Mouse (Mus musculus) hindbrain, embryonic 16.5 days (tissue): ENCODE data around the gene Mrtfa. TPM values are rescaled to one million over a fixed set of nuclear protein-coding genes. Genes with fewer than 3 reads are reported as not detected.

ENCODE experiments used
- ATAC-seq: fragments of 200-750 bp; cut with Nextera tagmentation; 2 replicates; pipeline ENCODE4 v1.8.0; 2017; ENCODE audit warnings: moderate TSS enrichment, moderate library complexity
- H3K27ac ChIP-seq: fragments of 300-500 bp; sonication (generic); 2 replicates; pipeline ENCODE4 v1.5.1; 2014; ENCODE audit warnings: low read depth, mild to moderate bottlenecking, control low read depth, low read length, moderate library complexity
- H3K27me3 ChIP-seq: fragments of 300-500 bp; sonication (generic); replicated peaks from 2 replicates; pipeline ENCODE4 v1.6.1; 2014; ENCODE audit warnings: low read length; ENCODE audit not compliant: control insufficient read depth, insufficient read depth
- H3K36me3 ChIP-seq: fragments of 300-500 bp; sonication (generic); 2 replicates; pipeline ENCODE4 v1.6.1; 2014; ENCODE audit warnings: mild to moderate bottlenecking, low read length, moderate library complexity, mixed read lengths; ENCODE audit not compliant: control insufficient read depth, insufficient read depth
- H3K4me1 ChIP-seq: fragments of 300-500 bp; sonication (generic); 2 replicates; pipeline ENCODE4 v1.6.1; 2014; ENCODE audit warnings: low read depth, low read length; ENCODE audit not compliant: control insufficient read depth, insufficient read depth
- H3K4me2 ChIP-seq: fragments of 300-500 bp; sonication (generic); 2 replicates; pipeline ENCODE4 v1.6.1; 2014; ENCODE audit warnings: mild to moderate bottlenecking, low read length, control low read depth, moderate library complexity
- H3K4me3 ChIP-seq: fragments of 300-500 bp; sonication (generic); 2 replicates; pipeline ENCODE4 v1.5.1; 2014; ENCODE audit warnings: mild to moderate bottlenecking, low read length, control low read depth, moderate library complexity
- H3K9ac ChIP-seq: fragments of 300-500 bp; sonication (generic); 2 replicates; pipeline ENCODE4 v1.6.1; 2014; ENCODE audit warnings: low read depth, mild to moderate bottlenecking, control low read depth, low read length, moderate library complexity
- H3K9me3 ChIP-seq: fragments of 300-500 bp; sonication (generic); 2 replicates; pipeline ENCODE4 v1.6.1; 2014; ENCODE audit warnings: mild to moderate bottlenecking, low read length, moderate library complexity; ENCODE audit not compliant: control insufficient read depth
- WGBS: fragments of 180-500 bp; shearing (Covaris S2); extraction: QIAGEN DNeasy Blood & Tissue Kit; methylation state at CpG from one replicate; pipeline ENCODE4 v1.1.7; 2014; 5-methylcytosine and 5-hydroxymethylcytosine counted together
- polyA plus RNA-seq: library from polyadenylated mRNA; unstranded; fragments of >200 nt; fragmentation: Nextera tagmentation; extraction: Ambion mirVana; gene quantifications from 2 replicates; pipeline ENCODE4 v1.2.1, GENCODE M21; 2015

Gene Mrtfa
- polyA plus RNA-seq, 1 experiment from 2014 or later, result 24.1 TPM

DNA sequence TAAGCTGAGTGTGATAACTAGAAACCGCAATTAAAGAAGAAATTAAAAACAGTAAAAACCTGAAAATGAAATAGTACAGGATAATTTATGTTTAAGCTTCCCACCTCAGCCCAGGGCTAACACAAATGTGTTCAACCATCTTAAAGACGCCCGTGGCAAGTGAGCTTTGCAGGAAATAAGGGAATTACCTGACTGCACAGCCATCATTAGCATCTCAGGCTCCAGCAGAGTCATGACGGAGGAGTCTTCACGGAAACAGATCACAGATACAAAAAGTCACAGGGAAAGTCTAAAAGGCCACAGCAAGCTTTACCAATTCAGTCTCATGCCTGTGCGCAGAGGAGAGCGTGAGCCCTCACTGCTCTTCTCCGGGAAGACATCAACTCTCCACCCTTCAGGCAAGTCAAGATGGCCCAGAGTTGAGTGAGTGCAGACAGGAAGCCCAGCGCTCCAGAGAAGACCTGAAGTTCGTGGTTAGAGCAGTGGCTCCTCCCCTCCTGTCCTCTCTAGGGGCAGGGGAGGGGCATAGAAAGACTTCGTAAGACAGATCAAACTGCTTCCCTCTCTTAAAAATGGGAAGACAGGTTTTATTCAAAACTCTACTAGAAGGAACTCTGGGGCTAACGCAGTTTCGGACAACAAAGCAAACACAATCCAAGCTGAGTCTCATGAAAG is 85.8 kb downstream of the Mrtfa start:
- Histone ChIP-seq H3K27me3 (no peaks in the 10 kb centered on the region), H3K4me3 (no peak overlapping the region), H3K36me3 (no peaks in the 10 kb centered on the region), H3K4me1 (peaks cover 15% of the 10 kb centered on the region), H3K27ac (no peak overlapping the region), H3K4me2 (peak overlapping the region; percentile 28), H3K9me3 (no peaks in the 10 kb centered on the region), H3K9ac (no peak overlapping the region)
- WGBS, result 44% methylated on average over 13 of the region's 13 CpGs
- ATAC-seq, result no peak

DNA sequence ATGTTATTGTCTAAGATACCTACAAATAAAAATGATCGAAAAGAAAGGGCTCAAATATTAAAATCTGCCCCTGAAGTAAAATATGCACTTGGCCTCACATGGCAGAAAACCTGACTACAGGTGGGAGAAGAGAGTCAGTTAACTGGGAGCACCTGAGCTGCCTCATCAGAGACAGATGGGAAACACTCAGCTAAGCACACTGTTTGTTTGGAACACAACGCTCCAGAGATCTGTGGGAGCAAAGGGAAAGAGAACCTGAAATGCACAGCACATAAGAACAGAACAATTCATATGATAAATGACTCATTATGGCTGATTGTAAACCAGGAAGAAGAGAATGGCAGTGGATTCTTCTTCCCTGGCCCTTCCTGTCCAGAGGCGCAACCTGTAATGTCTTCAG is 87.1 kb downstream of the Mrtfa start:
- no peaks in the 10 kb centered on the region for H3K27me3 ChIP-seq
- no peak overlapping the region for H3K4me2 ChIP-seq
- no peaks in the 10 kb centered on the region for H3K36me3 ChIP-seq
- ATAC-seq, result no peak
- 81% methylated on average over 3 of the region's 3 CpGs for whole genome bisulfite sequencing
- H3K9me3 ChIP-seq, result no peaks in the 10 kb centered on the region
- no peak overlapping the region for H3K4me3 ChIP-seq
- H3K4me1 ChIP-seq, result peaks cover 15% of the 10 kb centered on the region
- H3K27ac ChIP-seq, result no peak overlapping the region
- no peak overlapping the region for H3K9ac ChIP-seq

DNA sequence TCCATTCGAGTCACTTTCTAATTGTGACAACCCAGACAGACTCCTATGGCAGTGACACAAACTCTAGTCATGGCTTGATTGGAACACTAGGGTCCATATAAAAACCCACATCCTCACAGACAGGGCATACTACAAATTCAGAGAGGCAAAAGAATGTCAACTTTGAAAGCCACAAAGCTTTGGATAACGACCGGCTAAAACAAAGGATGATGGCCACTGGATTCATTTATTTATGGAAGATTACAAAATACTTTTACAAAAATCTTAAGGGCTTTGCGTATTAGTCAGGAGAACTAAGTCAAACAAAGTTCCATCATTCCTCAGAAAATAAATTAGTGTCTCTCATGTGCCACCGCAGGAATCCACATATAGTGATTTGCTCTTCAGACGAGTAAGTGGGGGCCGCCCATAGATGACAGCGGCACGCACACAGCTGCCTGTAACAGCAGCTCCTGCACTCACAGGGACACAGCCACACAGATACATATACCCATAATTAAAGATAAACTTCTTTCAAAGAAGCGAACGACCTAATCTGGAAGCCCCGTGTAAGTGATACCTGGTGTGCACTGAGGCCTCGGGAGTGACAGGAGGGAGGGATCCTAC is 88.2 kb downstream of the Mrtfa start:
- no peaks in the 10 kb centered on the region for H3K36me3 ChIP-seq
- H3K9ac ChIP-seq, result no peak overlapping the region
- peaks cover 15% of the 10 kb centered on the region for H3K4me1 ChIP-seq
- ATAC-seq, result no peak
- H3K4me3 ChIP-seq, result no peak overlapping the region
- no peaks in the 10 kb centered on the region for H3K9me3 ChIP-seq
- 82% methylated on average over 13 of the region's 13 CpGs for WGBS
- no peak overlapping the region for H3K27ac ChIP-seq
- no peaks in the 10 kb centered on the region for H3K27me3 ChIP-seq
- no peak overlapping the region for H3K4me2 ChIP-seq

DNA sequence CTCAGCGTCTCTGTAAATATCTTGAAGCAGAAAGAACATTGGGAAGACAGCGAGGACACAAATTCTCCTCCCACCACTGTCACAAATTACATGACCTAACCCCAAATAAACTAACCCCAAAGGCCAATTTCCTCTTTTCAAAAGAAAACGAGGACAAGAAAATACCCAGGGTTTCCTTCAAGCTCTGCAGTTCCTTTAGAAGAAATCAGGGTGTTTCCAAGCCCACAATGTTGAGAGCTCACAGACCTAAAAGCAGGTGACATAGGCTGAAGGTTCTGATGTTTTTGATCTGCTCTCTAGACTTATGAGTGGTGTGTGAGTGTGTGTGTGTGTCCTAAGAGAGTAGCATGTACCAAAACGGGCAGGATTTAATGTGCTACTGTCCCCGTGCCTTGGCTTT is 89.2 kb downstream of the Mrtfa start:
- Histone ChIP-seq H3K9me3 (no peaks in the 10 kb centered on the region), H3K4me1 (peaks cover 15% of the 10 kb centered on the region)

DNA sequence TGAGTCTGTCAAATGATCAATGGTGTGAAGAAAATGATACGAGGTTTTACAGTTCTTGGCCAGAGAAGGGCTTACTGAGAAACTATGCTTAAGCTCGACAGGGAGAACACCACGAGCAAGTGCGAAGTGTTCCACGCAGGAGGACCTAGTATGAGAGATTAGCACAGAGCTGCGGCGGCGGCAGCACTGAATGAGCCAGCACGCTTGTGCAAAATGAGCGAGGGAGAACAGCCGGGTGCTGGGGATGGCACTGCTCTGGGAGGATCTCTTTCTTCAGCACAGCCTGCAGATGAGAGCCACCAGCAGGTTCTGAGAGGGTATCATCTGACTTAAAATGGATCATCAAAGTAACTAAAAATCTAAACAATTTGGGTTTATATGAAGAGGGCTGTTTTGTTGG is 91.3 kb downstream of the Mrtfa start:
- Histone ChIP-seq H3K4me3 (no peak overlapping the region), H3K9ac (no peak overlapping the region), H3K27ac (no peak overlapping the region), H3K4me1 (peaks cover 6% of the 10 kb centered on the region), H3K36me3 (no peaks in the 10 kb centered on the region), H3K9me3 (no peaks in the 10 kb centered on the region), H3K4me2 (no peak overlapping the region), H3K27me3 (no peaks in the 10 kb centered on the region)
- no peak for ATAC-seq
- 81% methylated on average over 11 of the region's 11 CpGs for WGBS

More for the DNA sequence above, 89.2 kb downstream of the Mrtfa start:
- H3K27ac ChIP-seq, result no peak overlapping the region
- no peak for ATAC-seq
- no peaks in the 10 kb centered on the region for H3K36me3 ChIP-seq
- no peak overlapping the region for H3K4me2 ChIP-seq
- H3K4me3 ChIP-seq, result no peak overlapping the region
- 75% methylated on average over 5 of the region's 5 CpGs for WGBS
- no peak overlapping the region for H3K9ac ChIP-seq
- H3K27me3 ChIP-seq, result no peaks in the 10 kb centered on the region

DNA sequence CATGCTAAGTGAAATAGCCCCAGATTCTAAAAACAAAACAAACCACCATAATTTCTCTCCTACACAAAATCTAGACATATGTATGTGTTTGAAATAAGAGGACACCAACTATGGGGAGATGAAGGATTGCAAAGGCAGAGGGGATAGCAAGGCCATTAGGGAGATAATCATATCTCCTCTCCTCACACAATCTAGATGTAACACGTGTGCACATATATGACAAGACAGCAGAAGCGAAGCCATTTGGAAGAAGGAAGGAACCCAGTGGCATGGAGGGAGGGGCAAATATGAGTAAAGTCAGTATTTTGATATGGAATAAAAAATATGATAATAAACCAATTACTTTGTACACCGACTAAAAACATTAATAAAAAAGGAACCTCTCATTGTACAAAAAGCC is 91.9 kb downstream of the Mrtfa start:
- no peaks in the 10 kb centered on the region for H3K27me3 ChIP-seq
- H3K9ac ChIP-seq, result no peak overlapping the region
- whole genome bisulfite sequencing, result 91% methylated on average over 3 of the region's 3 CpGs
- no peak overlapping the region for H3K4me3 ChIP-seq
- H3K36me3 ChIP-seq, result no peaks in the 10 kb centered on the region
- H3K4me1 ChIP-seq, result peaks cover 3% of the 10 kb centered on the region
- H3K4me2 ChIP-seq, result no peak overlapping the region
- H3K27ac ChIP-seq, result no peak overlapping the region
- no peak for ATAC-seq
- no peaks in the 10 kb centered on the region for H3K9me3 ChIP-seq

DNA sequence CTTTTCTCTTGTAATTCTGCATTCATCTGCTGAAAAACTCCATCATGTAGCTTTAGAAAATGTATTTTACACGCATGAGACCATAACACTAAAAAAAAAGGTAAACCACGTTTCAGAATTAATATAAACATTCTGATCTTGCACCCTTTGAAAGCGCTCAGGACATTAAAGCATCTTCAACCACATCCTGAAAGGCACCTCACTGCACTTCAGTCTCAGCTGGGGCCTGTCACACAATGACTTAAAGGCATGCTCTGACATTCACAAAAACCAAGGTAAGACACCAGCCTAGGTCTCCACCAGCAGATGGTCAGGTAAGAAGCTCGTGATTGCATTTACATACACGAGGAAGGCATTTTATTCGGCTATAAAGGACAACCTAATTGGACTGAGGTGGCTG is 92.7 kb downstream of the Mrtfa start:
- 84% methylated on average over 6 of the region's 6 CpGs for WGBS

DNA sequence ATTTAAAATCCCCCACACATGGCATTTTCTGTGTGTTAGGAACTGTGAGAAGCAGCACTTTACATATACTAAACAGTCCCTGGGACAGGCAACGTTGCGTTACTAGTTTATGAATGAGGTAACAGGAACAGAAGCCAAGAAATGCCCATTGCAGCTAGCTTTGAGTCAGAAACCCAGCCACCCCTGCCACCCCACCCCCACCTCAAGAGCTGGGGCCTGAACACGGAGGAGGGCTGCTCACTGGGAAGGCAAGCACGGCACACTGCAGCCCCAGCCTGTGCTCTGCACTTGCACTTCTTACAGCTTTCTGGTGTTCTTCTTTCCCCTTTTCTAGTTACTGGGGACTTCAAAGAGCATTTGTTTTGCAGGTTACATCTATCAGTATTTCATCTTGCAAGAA is 93.1 kb downstream of the Mrtfa start:
- no peaks in the 10 kb centered on the region; the same call in 1 of the 2 replicates for H3K4me1 ChIP-seq
- H3K4me3 ChIP-seq, result no peak overlapping the region
- no peak overlapping the region for H3K27ac ChIP-seq
- H3K9ac ChIP-seq, result no peak overlapping the region
- H3K36me3 ChIP-seq, result no peaks in the 10 kb centered on the region
- no peaks in the 10 kb centered on the region for H3K27me3 ChIP-seq
- no peak overlapping the region for H3K4me2 ChIP-seq
- WGBS, result 29% methylated on average over 4 of the region's 4 CpGs
- H3K9me3 ChIP-seq, result no peaks in the 10 kb centered on the region
- no peak for ATAC-seq

More for the DNA sequence above, 92.7 kb downstream of the Mrtfa start:
- Histone ChIP-seq H3K9me3 (no peaks in the 10 kb centered on the region), H3K36me3 (no peaks in the 10 kb centered on the region), H3K4me1 (no peaks in the 10 kb centered on the region; the same call in 1 of the 2 replicates), H3K4me2 (no peak overlapping the region), H3K27me3 (no peaks in the 10 kb centered on the region), H3K27ac (no peak overlapping the region), H3K9ac (no peak overlapping the region), H3K4me3 (no peak overlapping the region)
- no peak for ATAC-seq

DNA sequence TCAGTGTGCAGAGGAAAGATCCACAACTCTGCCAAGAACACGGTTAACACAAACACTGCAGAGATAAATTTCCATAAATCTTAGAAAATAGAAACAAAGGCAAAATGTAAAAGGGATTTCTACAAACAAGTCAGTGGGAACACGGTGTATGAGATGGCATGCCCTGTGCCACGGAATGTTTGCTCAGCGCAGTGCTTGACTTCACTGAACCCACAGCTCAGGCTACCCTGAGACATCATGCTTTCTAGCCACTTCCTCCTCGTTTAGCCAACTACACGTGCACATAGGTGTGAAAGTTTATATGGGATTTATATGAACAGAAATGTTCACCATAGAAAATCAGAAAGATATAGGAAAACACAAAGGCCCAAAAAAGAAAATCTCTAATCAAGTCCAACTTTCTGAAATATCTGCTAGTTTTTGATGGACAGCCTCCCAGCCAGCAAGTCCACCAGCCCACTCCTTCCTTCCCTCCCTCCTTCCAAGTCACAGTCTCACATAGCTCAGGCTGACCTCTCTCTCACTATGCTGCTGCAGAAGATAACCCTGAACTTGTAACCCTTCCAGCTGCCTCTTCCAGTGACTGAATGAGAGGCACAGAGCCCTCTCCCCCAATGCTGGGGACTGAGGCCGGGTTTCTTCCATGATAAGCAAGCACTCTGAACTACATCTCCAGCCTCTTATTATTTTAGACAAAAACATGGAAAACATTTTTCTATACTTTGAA is 94.1 kb downstream of the Mrtfa start:
- Histone ChIP-seq H3K4me2 (no peak overlapping the region), H3K4me1 (no peaks in the 10 kb centered on the region; the same call in 1 of the 2 replicates), H3K36me3 (no peaks in the 10 kb centered on the region), H3K9ac (no peak overlapping the region), H3K27me3 (no peaks in the 10 kb centered on the region), H3K4me3 (no peak overlapping the region), H3K9me3 (no peaks in the 10 kb centered on the region), H3K27ac (no peak overlapping the region)
- no peak for ATAC-seq
- WGBS, result 76% methylated on average over 7 of the region's 7 CpGs
